Mouse (Mus musculus) neural tube, embryonic 15.5 days (tissue): ENCODE results near the gene Dennd2c. TPM values are rescaled to one million over a fixed set of nuclear protein-coding genes. Genes with fewer than 3 reads are reported as not detected.
A peak's percentile ranks its signal among the peaks of the same experiment; 100 is the strongest.

Source experiments
- ATAC-seq: fragments of 200-750 bp; cut with Nextera tagmentation; 2 replicates; pipeline ENCODE4 v1.8.0; 2017; ENCODE audit warnings: mild to moderate bottlenecking, moderate TSS enrichment, moderate library complexity; ENCODE audit not compliant: low FRiP score
- H3K27ac ChIP-seq: fragments of 300-500 bp; sonication (generic); replicated peaks from 2 replicates; pipeline ENCODE4 v1.5.1; 2015; ENCODE audit warnings: mild to moderate bottlenecking, inconsistent platforms
- H3K27me3 ChIP-seq: fragments of 300-500 bp; sonication (generic); replicated peaks from 2 replicates; pipeline ENCODE4 v1.6.1; 2015; ENCODE audit warnings: inconsistent platforms
- H3K36me3 ChIP-seq: fragments of 300-500 bp; sonication (generic); 2 replicates; pipeline ENCODE4 v1.6.1; 2015; ENCODE audit warnings: inconsistent platforms
- H3K4me1 ChIP-seq: fragments of 300-500 bp; sonication (generic); 2 replicates; pipeline ENCODE4 v1.6.1; 2015; ENCODE audit warnings: inconsistent platforms
- H3K4me2 ChIP-seq: fragments of 300-500 bp; sonication (generic); 2 replicates; pipeline ENCODE4 v1.6.1; 2015; ENCODE audit warnings: inconsistent platforms, mild to moderate bottlenecking, moderate library complexity
- H3K4me3 ChIP-seq: fragments of 300-500 bp; sonication (generic); replicated peaks from 2 replicates; pipeline ENCODE4 v1.5.1; 2015; ENCODE audit warnings: mild to moderate bottlenecking, inconsistent platforms
- H3K9ac ChIP-seq: fragments of 300-500 bp; sonication (generic); replicated peaks from 2 replicates; pipeline ENCODE4 v1.6.1; 2015; ENCODE audit warnings: mild to moderate bottlenecking, inconsistent platforms
- H3K9me3 ChIP-seq: fragments of 300-500 bp; sonication (generic); replicated peaks from 2 replicates; pipeline ENCODE4 v1.6.1; 2016; ENCODE audit warnings: inconsistent platforms
- WGBS: fragments of 180-500 bp; shearing (Covaris S2); methylation state at CpG from one replicate; pipeline ENCODE4 v1.1.7; 2015; ENCODE audit warnings: mixed read lengths; 5-methylcytosine and 5-hydroxymethylcytosine counted together
- polyA plus RNA-seq: library from polyadenylated mRNA; unstranded; fragments of >200 nt; fragmentation: Nextera tagmentation; extraction: Ambion mirVana; gene quantifications from 2 replicates; pipeline ENCODE4 v1.2.1, GENCODE M21; 2015

Dennd2c gene
- polyA plus RNA-seq, 1 experiment from 2014 or later: 1.3 TPM

GRCm38 (mm10) chr3:103142366-103142765 is 40.0 kb downstream of the Dennd2c start:
- no peaks in the 10 kb centered on the region for H3K27me3 ChIP-seq
- H3K36me3 ChIP-seq: no peaks in the 10 kb centered on the region
- no peak for ATAC-seq
- no peak overlapping the region for H3K27ac ChIP-seq
- no peak overlapping the region for H3K4me2 ChIP-seq
- H3K4me3 ChIP-seq: no peak overlapping the region
- peaks cover 4% of the 10 kb centered on the region; the same call in 1 of the 2 replicates for H3K4me1 ChIP-seq
- no peak overlapping the region for H3K9ac ChIP-seq
- H3K9me3 ChIP-seq: no peaks in the 10 kb centered on the region
- WGBS: 90% methylated on average over 10 of the region's 10 CpGs

DNA sequence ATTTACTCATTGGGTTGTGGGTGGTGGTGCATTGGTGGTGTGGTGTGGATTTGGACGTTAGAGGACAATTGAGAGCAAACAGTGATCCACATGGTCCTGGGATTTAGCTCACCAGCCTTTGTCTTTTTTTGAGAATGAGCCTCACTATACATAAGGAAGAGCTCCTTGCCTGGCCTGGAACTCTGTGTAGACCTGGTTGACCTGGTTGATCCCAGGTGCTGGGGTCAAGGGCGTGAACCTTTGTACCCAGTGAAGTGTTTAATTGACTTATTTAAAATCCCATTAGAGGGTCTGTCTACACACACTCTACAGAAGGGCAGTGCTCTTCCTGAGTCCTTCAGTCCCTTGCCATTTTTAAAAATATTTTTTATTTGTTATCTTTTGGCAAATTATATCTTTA is 42.9 kb downstream of the Dennd2c start:
- H3K36me3 ChIP-seq: no peaks in the 10 kb centered on the region
- H3K4me3 ChIP-seq: no peak overlapping the region
- H3K4me1 ChIP-seq: peaks cover 4% of the 10 kb centered on the region; the same call in 1 of the 2 replicates
- no peaks in the 10 kb centered on the region for H3K27me3 ChIP-seq
- WGBS: 74% methylated on average over 2 of the region's 2 CpGs
- H3K4me2 ChIP-seq: no peak overlapping the region
- H3K9me3 ChIP-seq: no peaks in the 10 kb centered on the region
- H3K27ac ChIP-seq: no peak overlapping the region
- no peak overlapping the region for H3K9ac ChIP-seq
- no peak for ATAC-seq

GRCm38 (mm10) chr3:103145791-103146190 is 43.4 kb downstream of the Dennd2c start:
- no peak overlapping the region for H3K4me3 ChIP-seq
- no peaks in the 10 kb centered on the region for H3K27me3 ChIP-seq
- no peaks in the 10 kb centered on the region for H3K9me3 ChIP-seq
- H3K4me2 ChIP-seq: no peak overlapping the region
- no peaks in the 10 kb centered on the region for H3K36me3 ChIP-seq
- peaks cover 4% of the 10 kb centered on the region; the same call in 1 of the 2 replicates for H3K4me1 ChIP-seq
- H3K9ac ChIP-seq: no peak overlapping the region
- no peak for ATAC-seq
- WGBS: 78% methylated on average over 4 of the region's 4 CpGs
- no peak overlapping the region for H3K27ac ChIP-seq

DNA sequence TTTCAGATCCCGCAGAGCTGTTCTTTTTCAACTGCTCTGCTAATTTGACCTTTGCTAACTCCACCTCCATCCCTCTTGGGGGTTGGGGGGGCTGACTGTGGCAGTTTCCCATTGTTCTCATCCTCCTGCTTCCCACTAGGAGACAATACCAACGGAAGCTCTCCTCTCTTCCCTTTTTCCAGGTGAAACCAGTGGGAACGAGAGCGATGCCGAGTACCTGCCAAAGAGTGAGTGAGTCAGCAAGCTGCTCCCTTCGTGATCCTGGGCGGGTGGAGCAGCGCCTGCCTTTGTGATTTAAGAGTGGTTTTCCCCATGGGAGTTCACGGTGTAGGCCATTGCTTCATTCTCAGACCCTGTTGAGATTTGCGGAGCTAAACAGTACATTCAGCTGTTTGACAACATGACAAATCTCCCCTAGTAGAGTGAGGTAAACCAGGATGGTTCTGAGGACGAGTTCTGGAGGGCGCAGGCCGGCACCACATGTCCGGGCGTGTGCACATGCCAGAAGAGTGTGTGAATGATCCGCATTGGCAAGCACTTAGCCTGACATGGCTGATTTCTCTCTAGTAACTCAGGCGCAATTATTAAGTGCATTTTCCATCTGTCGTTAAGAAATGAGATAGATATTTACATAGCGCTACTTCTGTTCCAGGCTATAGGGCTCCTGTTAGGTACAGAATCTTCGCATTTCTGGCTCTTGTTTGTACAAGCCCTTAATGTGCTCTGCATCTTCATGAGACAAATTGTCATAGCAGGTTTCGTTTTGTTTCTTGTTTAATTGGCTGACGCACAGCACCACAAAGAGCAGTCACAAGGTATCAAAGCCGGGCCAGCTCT is 44.1 kb downstream of the Dennd2c start:
- H3K4me2 ChIP-seq: no peak overlapping the region
- WGBS: 55% methylated on average over 23 of the region's 23 CpGs
- no peak overlapping the region for H3K9ac ChIP-seq
- ATAC-seq: no peak
- H3K4me1 ChIP-seq: peaks cover 4% of the 10 kb centered on the region; the same call in 1 of the 2 replicates
- no peaks in the 10 kb centered on the region for H3K9me3 ChIP-seq
- no peaks in the 10 kb centered on the region for H3K27me3 ChIP-seq
- no peak overlapping the region for H3K27ac ChIP-seq
- no peak overlapping the region for H3K4me3 ChIP-seq
- no peaks in the 10 kb centered on the region for H3K36me3 ChIP-seq

DNA sequence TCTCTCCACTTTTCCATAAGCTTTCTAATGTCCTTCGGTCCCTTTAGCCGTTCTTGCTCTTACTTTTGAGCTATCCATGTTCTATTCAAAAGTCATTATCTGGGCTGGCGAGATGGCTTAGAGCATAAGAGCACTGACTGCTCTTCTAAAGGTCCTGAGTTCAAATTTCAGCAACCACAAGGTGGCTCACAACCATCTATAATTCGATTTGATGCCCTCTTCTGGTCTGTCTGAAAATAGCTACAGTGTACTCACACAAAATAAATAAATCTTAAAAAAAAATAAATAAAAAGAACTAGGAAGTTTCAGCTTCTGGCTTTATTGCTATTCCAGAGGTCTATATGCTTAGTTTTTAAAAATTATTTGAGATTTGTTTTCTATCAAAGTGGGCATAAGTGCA is 45.4 kb downstream of the Dennd2c start:
- H3K27ac ChIP-seq: no peak overlapping the region
- H3K4me2 ChIP-seq: no peak overlapping the region
- ATAC-seq: no peak
- no peaks in the 10 kb centered on the region for H3K27me3 ChIP-seq
- no peaks in the 10 kb centered on the region for H3K36me3 ChIP-seq
- no peaks in the 10 kb centered on the region for H3K9me3 ChIP-seq
- no peak overlapping the region for H3K9ac ChIP-seq
- WGBS: 84% methylated on average over 4 of the region's 4 CpGs
- peaks cover 4% of the 10 kb centered on the region; the same call in 1 of the 2 replicates for H3K4me1 ChIP-seq
- no peak overlapping the region for H3K4me3 ChIP-seq

- H3K4me2 ChIP-seq: no peak overlapping the region
- H3K36me3 ChIP-seq: no peaks in the 10 kb centered on the region
- WGBS: 84% methylated on average over 10 of the region's 10 CpGs
- H3K9me3 ChIP-seq: no peaks in the 10 kb centered on the region
- H3K4me3 ChIP-seq: no peak overlapping the region
- ATAC-seq: no peak
- no peaks in the 10 kb centered on the region for H3K27me3 ChIP-seq
- H3K27ac ChIP-seq: no peak overlapping the region
- peaks cover 4% of the 10 kb centered on the region; the same call in 1 of the 2 replicates for H3K4me1 ChIP-seq
- no peak overlapping the region for H3K9ac ChIP-seq
Measured at GRCm38 (mm10) chr3:103148941-103149340, 46.5 kb downstream of the Dennd2c start.

DNA sequence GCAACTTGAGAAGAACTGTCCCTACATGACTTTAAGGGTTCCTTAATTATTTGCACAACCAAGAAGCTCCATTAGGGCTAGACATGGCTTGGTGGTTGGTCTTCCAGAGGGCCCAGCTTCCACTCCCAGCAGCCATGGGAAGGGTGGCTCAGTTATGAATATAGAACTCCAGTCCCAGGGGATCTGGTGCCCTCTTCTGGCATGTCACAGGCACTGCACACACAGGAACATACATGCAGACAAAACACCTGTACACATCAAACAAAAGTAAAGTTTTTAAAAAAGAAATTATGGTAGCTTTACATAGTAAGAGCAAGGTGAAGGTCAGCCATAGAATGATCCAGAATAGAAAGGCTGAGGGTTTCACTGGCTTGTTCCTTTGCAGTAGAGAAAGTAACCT is 51.4 kb downstream of the Dennd2c start:
- no peaks in the 10 kb centered on the region for H3K27me3 ChIP-seq
- H3K4me3 ChIP-seq: no peak overlapping the region
- no peak overlapping the region for H3K9ac ChIP-seq
- no peak overlapping the region for H3K27ac ChIP-seq
- no peaks in the 10 kb centered on the region for H3K4me1 ChIP-seq
- H3K36me3 ChIP-seq: no peaks in the 10 kb centered on the region
- H3K9me3 ChIP-seq: no peaks in the 10 kb centered on the region
- ATAC-seq: no peak
- H3K4me2 ChIP-seq: no peak overlapping the region

DNA sequence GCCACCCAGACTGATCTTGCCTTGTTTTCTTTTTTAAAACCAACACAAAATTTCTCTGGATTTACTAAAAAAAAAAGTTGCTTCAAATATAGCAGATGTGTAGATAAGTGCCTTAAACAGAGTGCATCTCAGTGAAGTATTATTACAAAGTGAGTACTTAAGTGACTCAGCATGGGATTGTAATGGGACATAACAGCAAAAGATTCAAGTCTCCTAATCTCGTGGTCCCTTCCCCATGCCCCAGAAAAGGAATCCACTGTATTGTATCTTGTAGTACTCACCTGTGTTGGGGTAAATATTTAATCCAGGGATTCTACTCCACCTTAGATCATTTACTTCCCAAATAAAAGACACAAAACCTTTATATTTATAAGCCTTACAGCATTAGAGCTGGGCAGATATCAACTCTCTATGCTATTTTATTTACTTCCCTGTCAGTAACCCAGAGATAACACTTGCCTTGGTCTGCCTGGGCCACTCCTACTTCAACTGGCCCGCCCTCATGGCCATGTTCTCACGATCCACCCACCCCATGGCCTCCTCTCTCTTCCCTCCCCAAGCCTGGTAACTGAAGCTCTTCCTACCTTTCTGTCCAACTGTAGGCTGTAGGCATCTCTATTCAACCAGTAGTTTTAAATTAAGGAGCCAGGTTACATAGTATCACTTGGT is 57.0 kb downstream of the Dennd2c start:
- H3K4me1 ChIP-seq: no peaks in the 10 kb centered on the region
- H3K4me3 ChIP-seq: no peak overlapping the region
- no peak for ATAC-seq
- H3K27me3 ChIP-seq: no peaks in the 10 kb centered on the region
- no peaks in the 10 kb centered on the region for H3K36me3 ChIP-seq
- H3K27ac ChIP-seq: no peak overlapping the region
- H3K9ac ChIP-seq: no peak overlapping the region
- H3K4me2 ChIP-seq: no peak overlapping the region
- WGBS: 79% methylated on average over 3 of the region's 3 CpGs
- no peaks in the 10 kb centered on the region for H3K9me3 ChIP-seq

DNA sequence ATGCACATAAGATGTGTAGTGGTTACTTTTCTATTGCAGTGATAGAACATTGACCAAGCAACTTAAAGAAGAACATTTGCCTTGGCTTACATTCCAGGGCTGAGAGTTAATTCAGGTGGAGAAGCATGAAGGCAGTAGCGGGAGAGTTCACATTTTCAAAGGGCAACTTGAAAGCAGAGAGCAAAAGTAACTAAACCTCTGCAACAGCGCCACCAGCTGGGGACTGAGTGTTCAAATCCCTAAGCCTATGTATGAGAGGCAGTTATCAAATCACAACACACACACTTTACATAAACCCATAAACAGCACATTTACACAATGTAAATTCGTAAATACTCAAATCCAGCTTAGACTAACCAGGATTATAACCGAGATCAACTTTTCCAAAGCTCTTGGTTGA is 67.4 kb downstream of the Dennd2c start:
- Histone ChIP-seq H3K27ac (no peak overlapping the region), H3K36me3 (peaks cover 13% of the 10 kb centered on the region), H3K4me1 (peaks cover 25% of the 10 kb centered on the region), H3K4me2 (no peak overlapping the region), H3K9ac (no peak overlapping the region), H3K27me3 (no peaks in the 10 kb centered on the region), H3K4me3 (no peak overlapping the region), H3K9me3 (no peaks in the 10 kb centered on the region)
- 13% methylated on average over 4 of the region's 4 CpGs for WGBS
- 0 out of 2 replicates have a peak, but pooled peaks have one; percentile 12 for ATAC-seq

- under 1% methylated on average over 56 of the region's 56 CpGs for WGBS
- Histone ChIP-seq H3K4me2 (peak within 1 kb of the TSS; percentile 71), H3K27ac (peak within 1 kb of the TSS; percentile 84), H3K9ac (peak within 1 kb of the TSS; percentile 82), H3K4me1 (peaks cover 25% of the 10 kb centered on the region), H3K36me3 (peaks cover 29% of the 10 kb centered on the region), H3K9me3 (no peaks in the 10 kb centered on the region), H3K4me3 (peak within 1 kb of the TSS; percentile 61), H3K27me3 (no peaks in the 10 kb centered on the region)
- peak; percentile 97 for ATAC-seq
Measured at GRCm38 (mm10) chr3:103171505-103172267, 69.3 kb downstream of the Dennd2c start, which contains the start of gene Bcas2. TSS of gene Bcas2 (plus strand) at chr3:103171655.

- Histone ChIP-seq H3K27me3 (no peaks in the 10 kb centered on the region), H3K4me2 (peak overlapping the region; percentile 71), H3K4me1 (peaks cover 25% of the 10 kb centered on the region), H3K27ac (no peak overlapping the region), H3K9ac (peak overlapping the region; percentile 82), H3K36me3 (peaks cover 37% of the 10 kb centered on the region), H3K4me3 (peak overlapping the region; percentile 61), H3K9me3 (no peaks in the 10 kb centered on the region)
- 62% methylated on average over 5 of the region's 5 CpGs for WGBS
- ATAC-seq: no peak
Measured at GRCm38 (mm10) chr3:103172615-103173014, 70.2 kb downstream of the Dennd2c start.
